Mouse (Mus musculus) kidney, postnatal 4 days (tissue): ENCODE data around the gene Msn.
A peak's percentile ranks its signal among the peaks of the same experiment; 100 is the strongest.
"Not testable (repeated sequence)": the region's sequence is repeated elsewhere in the genome, so short reads cannot be mapped to it uniquely, and the experiment has no call there.

Experiments
- DNase-seq, 2 experiments: peaks; one replicate each; pipeline ENCODE4 v3.0.0; 2021; ENCODE audit warnings: mixed read lengths in 2 of 2

The Msn gene

DNA sequence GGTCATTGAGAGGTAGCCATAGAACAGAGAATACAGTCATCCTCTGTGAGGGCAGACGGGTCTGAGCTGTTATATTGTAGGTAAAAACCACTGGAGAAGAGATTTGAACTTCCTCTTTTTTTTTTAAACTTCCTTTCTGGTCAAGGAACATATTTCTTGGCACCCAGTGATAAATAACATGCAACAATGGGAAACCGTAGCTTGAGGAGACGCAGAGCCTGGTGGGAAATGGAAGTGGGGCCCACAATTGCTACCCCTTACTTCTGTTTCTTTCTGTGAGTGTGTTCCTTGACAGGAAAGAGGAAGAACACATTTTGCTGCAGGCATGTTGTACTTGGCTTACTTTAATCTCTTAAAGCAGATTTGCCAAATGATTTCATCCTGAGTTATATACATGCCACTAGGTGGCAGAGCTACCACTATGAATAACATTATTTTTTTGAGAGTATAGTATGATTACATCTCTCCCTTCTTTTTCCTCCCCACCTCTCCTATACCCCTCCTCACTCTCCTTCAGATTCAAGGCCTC is 49.2 kb downstream of the Msn start:
- no peak for DNase-seq

DNA sequence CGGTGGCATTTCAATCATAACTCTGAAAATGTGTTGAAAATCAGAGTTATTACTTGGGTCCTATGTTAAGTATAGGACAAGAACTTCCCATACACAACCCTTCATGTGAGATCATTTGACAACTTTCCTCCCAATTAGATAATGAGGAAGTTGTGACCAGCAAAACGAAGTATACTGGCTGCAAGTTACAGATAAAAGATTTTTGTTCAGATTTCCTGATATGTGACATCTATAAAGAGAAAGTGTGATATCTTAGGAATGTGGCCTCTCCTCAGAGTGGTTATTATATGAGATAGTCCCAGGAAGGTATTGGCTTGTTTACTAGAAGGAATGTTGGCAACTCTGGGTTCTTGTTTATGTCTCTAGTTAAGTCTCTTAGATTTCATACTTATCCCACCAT is 52.4 kb downstream of the Msn start:
- DNase-seq, result no peak

DNA sequence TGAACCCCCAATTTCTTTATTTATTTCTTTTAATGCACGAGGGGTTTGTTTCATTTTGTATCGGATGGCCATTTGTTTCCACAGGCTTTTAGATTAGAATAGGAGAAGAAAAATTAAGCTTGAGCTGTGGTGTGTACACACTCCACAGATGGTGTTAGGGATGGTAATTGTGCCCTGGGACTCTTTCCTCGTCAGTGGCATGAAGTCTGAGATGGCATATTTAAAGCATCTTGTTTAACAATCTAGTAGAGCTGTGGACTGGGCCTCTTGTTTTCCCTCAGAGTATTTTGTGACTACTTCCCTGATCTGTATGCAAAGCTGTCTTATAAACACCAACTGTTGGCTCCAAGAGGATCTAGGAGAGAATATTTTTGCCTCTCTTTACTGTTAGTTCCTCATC is 57.5 kb downstream of the Msn start:
- no peak for DNase-seq

DNA sequence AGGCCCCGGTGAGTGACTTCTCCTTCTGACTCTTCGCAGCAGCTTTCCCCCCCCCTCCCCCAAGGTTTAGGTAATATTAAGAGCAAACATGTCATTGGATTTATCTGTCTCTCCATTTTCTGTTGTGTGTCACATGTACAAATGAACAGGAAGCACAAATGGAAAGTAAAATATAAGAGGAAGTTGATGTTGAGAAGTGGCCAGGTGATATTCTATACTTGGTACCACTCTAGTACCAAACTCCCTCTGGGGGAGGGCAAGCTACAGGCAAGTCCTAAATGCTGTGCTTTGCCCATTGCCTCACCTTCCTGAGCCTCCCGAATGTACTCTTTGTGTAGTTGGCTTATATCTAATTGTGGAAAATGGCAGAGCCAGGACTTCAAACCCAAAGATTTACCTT is 62.1 kb downstream of the Msn start:
- no peak for DNase-seq

DNA sequence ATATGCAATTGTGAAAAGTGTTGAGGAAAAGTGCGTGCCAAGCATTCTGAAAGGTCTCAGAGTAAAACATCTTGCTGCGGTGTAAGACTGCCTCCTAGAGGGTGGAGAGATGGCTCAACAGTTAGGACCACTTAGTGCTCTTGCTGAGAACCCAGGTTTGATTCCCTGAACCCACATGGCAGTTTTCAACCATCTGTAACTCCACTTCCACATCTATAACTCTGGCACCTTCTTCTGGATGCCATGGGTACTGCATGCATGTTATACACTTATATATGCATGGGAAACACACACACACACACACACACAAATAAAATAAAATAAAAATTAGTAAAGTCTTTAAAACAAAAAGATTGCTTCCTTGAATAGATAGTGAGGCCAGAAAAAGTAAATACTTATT is 66.7 kb downstream of the Msn start:
- DNase-seq, result peak; percentile 47 to 51

DNA sequence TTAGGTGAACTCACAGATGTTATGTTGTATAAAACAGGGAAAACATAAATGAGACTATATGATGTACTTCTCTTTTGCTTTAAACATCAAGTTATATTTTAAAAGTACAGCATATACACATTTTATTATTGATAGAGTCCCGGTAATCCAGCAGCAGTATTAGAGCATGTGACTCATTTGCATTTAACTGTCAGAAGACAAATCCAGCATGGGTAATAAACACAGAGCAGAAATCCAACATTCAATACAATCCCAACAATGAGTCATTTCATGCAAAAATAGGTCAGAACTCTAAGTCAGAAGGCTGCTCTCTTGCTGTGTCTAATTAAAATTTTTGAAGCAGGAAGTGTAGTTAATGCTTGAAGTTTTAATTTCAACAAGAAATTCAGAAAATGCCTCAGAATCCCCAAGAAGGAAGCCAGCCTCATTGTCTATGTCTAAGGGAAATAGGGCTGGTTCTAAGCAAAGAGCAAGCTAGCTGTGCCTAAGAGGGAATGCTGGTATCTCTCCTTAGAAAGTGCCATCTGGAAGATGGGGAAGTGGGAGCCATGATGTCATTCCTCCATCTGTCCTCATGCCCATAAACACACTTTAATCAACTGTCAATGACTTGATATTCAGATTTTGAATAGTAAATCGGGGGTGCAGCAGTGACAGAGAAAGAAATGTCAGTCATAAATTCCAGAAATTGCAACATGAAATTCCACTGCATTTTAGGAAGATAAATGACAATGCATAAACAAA is 76.0 kb downstream of the Msn start:
- no peak for DNase-seq

DNA sequence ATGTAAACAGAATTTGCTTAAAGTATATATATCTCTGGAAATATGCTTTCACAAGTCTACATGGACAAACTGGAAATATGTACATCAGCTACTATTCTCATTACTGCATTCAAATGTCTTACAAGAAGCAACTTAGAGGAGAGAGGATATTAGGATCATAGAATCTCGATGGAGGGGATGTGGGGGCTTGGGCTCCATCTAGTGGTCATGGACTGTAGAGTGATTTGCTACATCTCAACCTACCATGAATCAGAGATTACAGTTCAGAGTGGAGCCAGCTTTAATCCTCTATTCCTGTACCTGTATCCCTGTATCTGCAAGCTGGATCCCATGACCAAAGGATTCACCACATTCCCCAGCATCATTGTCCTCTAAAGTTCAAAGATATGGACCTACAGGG is 82.6 kb downstream of the Msn start:
- peak; percentile 53 for DNase-seq

DNA sequence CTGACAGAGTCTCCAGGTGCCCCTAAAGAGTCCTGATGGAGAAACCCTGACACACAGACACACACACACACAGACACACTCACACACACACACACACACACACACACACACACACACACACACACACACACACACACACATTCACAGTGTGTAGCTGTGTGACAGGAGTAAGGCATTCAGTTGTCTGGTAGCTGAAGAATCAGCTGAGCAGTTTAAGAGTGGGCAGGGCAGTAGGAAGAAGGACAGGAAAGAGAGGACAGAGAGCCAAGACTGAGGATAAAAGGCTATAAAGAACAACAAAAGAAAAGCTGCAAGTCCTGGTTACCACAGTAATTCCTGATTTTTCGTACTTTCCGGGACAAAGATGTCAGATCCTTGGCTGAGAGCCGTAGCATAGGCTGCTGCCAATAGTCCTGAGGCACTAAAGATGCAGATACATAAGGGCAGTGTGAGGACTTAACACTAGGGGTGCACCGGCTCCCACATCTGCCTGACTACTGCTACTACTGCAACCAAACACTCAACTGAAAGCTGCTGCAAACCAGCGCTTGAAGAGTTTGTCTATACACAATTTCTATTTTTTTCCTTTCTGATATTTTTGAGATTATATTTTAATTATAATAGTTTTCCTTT is 88.4 kb downstream of the Msn start:
- DNase-seq, result peak; percentile 5 to 6

DNA sequence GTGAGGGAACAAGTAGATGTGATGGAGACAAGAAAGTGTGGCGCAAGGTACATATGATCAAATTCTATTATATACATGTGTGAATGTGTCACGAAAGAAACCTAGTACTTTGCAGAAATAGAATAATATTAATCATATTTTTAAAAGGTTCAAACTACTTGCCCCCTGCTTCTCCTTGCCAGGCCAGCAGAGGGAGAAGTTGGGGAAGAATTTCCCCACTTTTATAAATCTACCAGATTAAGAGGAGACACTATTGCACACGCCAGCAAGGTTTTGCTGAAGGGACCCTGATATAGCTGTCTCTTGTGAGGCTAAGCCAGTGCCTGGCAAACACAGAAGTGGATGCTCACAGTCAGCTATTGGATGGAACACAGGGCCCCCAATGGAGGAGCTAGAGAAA is 109.3 kb downstream of the Msn start:
- not testable (repeated sequence) for DNase-seq

DNA sequence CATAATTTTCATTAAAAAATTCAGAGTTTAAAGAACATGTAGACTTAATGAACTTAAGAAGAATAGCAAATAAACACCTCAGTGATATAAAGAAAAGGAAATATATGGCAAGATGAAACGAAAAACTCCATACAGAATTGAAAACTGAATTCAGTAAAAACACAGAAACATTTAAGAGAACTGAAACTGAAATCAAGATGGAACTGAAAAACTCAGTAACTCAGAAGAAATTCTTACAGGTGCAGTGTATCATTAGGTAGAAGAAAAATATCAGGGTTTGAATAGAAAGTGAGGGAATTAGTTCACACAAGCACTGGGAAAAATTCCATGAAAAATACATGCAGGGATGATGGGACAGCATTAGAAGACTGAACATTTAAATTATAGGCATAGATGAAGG is 111.0 kb downstream of the Msn start:
- no peak for DNase-seq

DNA sequence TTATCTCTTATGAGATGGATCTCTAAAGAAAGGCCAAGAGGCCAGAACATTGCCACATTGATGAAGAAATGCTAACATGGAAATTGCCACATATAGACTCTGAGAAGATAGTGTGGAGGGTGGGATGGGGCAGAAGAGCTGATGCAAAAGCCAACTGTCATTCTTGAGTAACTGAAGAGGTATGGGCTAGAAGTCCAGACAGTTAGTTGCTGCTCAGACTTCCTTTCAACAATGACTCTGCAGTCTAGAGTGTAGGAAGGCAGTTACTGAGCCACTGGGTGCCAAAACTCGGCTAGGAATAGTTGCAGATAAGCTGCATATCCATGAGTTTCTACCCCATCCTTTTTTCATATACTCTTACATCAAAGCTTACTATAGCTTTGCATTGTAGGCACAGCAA is 122.2 kb downstream of the Msn start:
- no peak for DNase-seq
